Comparison of ENCODE assay signal across 13 mouse cellular contexts in the genomic region with DNA sequence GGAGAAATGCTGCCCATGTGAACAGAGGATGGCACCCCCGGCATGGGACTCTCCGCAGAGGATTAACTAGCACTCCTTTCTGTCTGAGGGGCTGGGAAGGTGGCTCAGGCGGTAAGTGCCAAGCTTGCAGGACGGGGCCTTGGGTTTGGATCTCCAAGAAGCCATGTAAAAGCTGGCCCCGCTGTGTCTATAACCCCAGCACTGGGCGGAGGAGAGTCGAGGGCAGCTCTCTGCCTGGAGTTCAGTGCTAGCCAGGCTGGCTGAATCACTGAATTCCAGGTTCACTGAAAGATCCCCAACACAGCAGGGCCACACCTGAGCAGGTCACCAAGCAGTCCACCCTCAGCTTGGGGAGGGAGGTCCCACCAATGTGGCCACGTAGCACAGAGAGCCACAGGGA. TPM values are rescaled to one million over a fixed set of nuclear protein-coding genes. Genes with fewer than 3 reads are reported as not detected.
DNase-seq lines count a peak whose midpoint lies in the region; TF ChIP-seq lines count a peak whose summit lies in the region.
"Had no signal": no experiment of that assay in that cellular context is flagged by ENCODE, and none has a peak within 500 bp of the region (broad histone marks: within the 10 kb centered on the region; RNA-seq: fewer than 3 reads in every experiment).

No protein-coding gene starts in this region.

- 97% methylated on average over 8 of the region's 8 CpGs for WGBS in thymus, adult 2 months

- TF ChIP-seq POLR2A in thymus, adult 2 months (IDR thresholded peaks at IDR 0.05; ENCODE audit: control insufficient read depth, extremely low read depth, insufficient read depth, low read length, poor library complexity): no peak

- no peaks in the 10 kb centered on the region for H3K36me3 ChIP-seq in thymus, adult 2 months (ENCODE audit: control insufficient read depth, insufficient read depth, low read length)

- no peak for TF ChIP-seq CTCF in layer of hippocampus, adult 2 months (conservative IDR thresholded peaks at IDR 0.05)
- no peak for TF ChIP-seq CTCF in thymus, adult 2 months (IDR thresholded peaks at IDR 0.05; ENCODE audit: borderline replicate concordance, control insufficient read depth, extremely low read depth, insufficient read depth, low read length, poor library complexity)

- DNase-seq in frontal cortex, postnatal 25 days (ENCODE audit: low spot score in 2 of 2): peak; percentile 1 to 3
- DNase-seq in frontal cortex, adult 2 months (ENCODE audit: extremely low spot score in 1 of 2, low spot score in 1 of 2): no peak
- DNase-seq in layer of hippocampus, adult 2 months (ENCODE audit: low spot score in 2 of 2): peak; percentile 0 to 8
- DNase-seq in layer of hippocampus, adult 9-10 months (ENCODE audit: low spot score): no peak
- DNase-seq in thymus, postnatal 4 days: peak; percentile 15
- DNase-seq in thymus, adult 2 months: no peak
- peak; percentile 38 for DNase-seq in testis, postnatal 10 days (ENCODE audit: low spot score)
- no peak for DNase-seq in right cerebral cortex, postnatal 4 days

- H3K4me3 ChIP-seq in layer of hippocampus, adult 2 months: no peak overlapping the region
- no peak overlapping the region for H3K4me3 ChIP-seq in thymus, adult 2 months (ENCODE audit: control insufficient read depth, insufficient read depth, low read length)
- H3K4me3 ChIP-seq: embryonic facial prominence, embryonic 13.5 days; forebrain, embryonic 12.5 days; liver, embryonic 15.5 days; myocyte had no signal

- peak overlapping the region; percentile 37; the same call in 1 of the 2 replicates for H3K27ac ChIP-seq in layer of hippocampus, adult 2 months
- no peak overlapping the region for H3K27ac ChIP-seq in thymus, adult 2 months (ENCODE audit: control insufficient read depth, insufficient read depth, low read length)
- H3K27ac ChIP-seq: embryonic facial prominence, embryonic 13.5 days; forebrain, embryonic 12.5 days; liver, embryonic 15.5 days; macrophage had no signal

- H3K4me1 ChIP-seq in thymus, adult 2 months (replicated peaks; ENCODE audit: control insufficient read depth, insufficient read depth, low read length): peaks cover 18% of the 10 kb centered on the region

- no peaks in the 10 kb centered on the region for H3K27me3 ChIP-seq in thymus, adult 2 months (ENCODE audit: control insufficient read depth, insufficient read depth, low read length)
- H3K27me3 ChIP-seq: embryonic facial prominence, embryonic 13.5 days; forebrain, embryonic 12.5 days; liver, embryonic 15.5 days had no signal

RNA-seq across cellular contexts. Expression of gene B4galt5, which starts 45.8 kb away (rescaled TPM):
- 37.8 and 38.8 TPM in 2 replicates for polyA plus RNA-seq in frontal cortex, adult 2 months (2012; rRNA removed)
- 10 to 100 TPM; 38.1 to 43.9 TPM for total RNA-seq in layer of hippocampus, adult 2 months (2021)
- 10.9 and 14.2 TPM in 2 replicates for polyA plus RNA-seq in thymus, adult 2 months (2012; rRNA removed)

Comparison
In these comparisons a context has a peak if more than half of its experiments do, and no peak if none do; other contexts are left out.
1. DNase-seq: peak in frontal cortex, postnatal 25 days (2 of 2), layer of hippocampus, adult 2 months (2 of 2), thymus, postnatal 4 days (single experiment) and testis, postnatal 10 days (single experiment); none in frontal cortex, adult 2 months (0 of 2), layer of hippocampus, adult 9-10 months (single experiment), thymus, adult 2 months (single experiment) and right cerebral cortex, postnatal 4 days (single experiment).